Mouse (Mus musculus) erythroblast, adult 5-6 weeks (primary cell): ENCODE data around the gene Olfr736. TPM values are rescaled to one million over a fixed set of nuclear protein-coding genes. Genes with fewer than 3 reads are reported as not detected.

Experiments
- ATAC-seq: replicated peaks from 2 replicates; pipeline ENCODE4 v1.8.0; 2016; ENCODE audit warnings: moderate number of reproducible peaks, mild to moderate bottlenecking, moderate TSS enrichment, inconsistent platforms; ENCODE audit not compliant: poor library complexity, low FRiP score, severe bottlenecking
- total RNA-seq, 2 experiments: library from RNA; stranded (forward) in 1 of 2; stranded (reverse) in 1 of 2; fragments of 150-400 nt in 1 of 2; fragments of 200-764, 138-1000 nt in 1 of 2; gene quantifications; 2 replicates each; pipeline versions ENCODE4 v1.2.3 to v1.2.4; 2015 to 2017; ENCODE audit warnings: low replicate concordance in 2 of 2

Gene Olfr736
- total RNA-seq (2015; ENCODE audit: low replicate concordance) = not detected in 2 replicates
- not detected in 2 replicates for total RNA-seq (2017; ENCODE audit: low replicate concordance)

GRCm38 (mm10) chr14:50380863-50381262, at the start of gene Olfr736:
Gene Olfr736, plus strand, starts transcription at chr14:50381163.
- no peak for ATAC-seq

- no peak for ATAC-seq
Measured at GRCm38 (mm10) chr14:50348796-50349195, 32.2 kb upstream of the Olfr736 start, which contains the start of gene Olfr735. Gene Olfr735, minus strand, starts transcription at chr14:50348872.

- no peak for ATAC-seq
Measured at GRCm38 (mm10) chr14:50352438-50352837, 28.5 kb upstream of the Olfr736 start.

DNA sequence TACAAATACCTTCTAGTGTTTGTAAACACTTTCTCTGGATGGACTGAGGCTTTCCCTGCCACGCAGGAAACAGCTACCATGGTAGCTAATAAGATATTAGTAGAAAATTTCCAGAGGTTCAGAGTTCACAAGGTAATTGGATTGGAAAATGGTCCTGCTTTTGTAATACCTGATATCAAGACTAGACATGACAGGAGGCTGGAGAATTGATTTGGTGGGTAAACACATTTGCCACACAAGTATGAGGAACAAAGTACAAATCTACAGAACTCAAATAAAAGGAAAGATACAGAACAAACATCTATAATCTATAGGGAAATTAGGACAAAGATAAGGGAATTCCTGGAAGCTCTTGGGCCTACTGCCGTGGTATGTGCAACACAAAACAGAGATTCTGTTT, 24.2 kb upstream of the Olfr736 start:
- ATAC-seq = no peak

GRCm38 (mm10) chr14:50357593-50357992, 23.4 kb upstream of the Olfr736 start, which contains the start of gene Tlr11:
Gene Tlr11, plus strand, starts transcription at chr14:50357914.
- ATAC-seq = no peak

DNA sequence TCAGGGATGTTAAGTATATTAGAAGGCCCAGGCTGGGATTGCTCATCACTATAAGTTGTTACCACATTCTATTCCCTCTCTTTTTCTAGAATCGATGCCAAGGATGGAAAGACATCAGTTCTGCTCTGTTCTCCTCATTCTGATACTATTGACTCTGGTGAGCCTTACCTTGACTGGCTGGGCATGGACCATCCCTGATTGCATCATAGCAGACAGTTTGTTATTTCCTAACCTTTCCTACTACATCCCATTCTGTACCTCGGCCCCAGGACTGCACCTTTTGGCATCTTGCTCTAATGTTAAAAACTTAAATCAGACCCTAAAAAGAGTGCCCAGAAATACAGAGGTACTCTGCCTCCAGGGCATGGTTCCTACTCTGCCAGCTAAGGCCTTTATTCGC, 20.5 kb upstream of the Olfr736 start:
- ATAC-seq = no peak

DNA sequence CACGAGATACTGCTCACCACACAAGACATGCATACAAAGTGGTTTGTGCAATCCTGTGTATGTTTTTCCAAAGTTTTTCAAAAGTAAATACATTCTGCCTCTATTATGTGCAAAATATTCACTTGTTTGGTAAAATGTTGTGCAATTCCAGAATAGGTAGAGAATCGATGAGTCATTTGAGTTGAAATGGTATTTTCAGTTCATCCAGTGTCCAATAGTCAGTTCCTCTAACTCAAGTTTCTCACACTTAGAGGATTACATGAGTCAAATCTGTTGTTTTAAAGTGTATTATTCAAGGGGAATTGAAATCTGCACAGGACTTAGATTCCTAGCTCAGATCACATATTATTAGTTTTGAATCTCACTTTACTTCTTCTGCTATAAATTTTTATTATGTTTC, 17.4 kb upstream of the Olfr736 start:
- ATAC-seq = no peak

- ATAC-seq = no peak
Measured at GRCm38 (mm10) chr14:50407268-50407667, 26.3 kb downstream of the Olfr736 start, which contains the start of gene Olfr738. Gene Olfr738, plus strand, starts transcription at chr14:50407568.

DNA sequence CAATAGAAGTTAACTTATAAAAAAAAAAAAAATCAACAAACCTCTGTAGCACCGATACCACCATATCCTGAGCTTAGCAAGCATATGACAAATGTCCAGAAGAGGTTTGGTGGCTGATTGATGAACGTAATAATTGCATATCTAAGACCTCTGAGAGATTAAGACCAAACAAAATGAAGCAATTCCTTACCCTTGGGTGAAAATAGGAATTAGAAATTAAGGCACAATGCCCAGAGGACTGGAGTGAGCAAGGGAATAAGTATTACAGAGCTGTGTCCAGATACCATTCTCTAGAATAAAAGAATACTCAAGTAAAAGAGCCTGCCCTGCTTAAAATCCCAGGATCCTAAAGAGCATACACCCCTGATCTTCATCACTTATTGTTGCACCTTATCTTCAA, 37.4 kb downstream of the Olfr736 start, which contains the start of gene Olfr739:
TSS of gene Olfr739 (plus strand) at position 301 of the 400 bp plus-strand sequence.
- ATAC-seq = no peak

Other genes starting within 250 kb of the Olfr736 start
- gene Olfr728, start 238.5 kb upstream of the Olfr736 start, total RNA-seq (2015; ENCODE audit: low replicate concordance) = not detected in 2 replicates
- gene Olfr728, start 238.5 kb upstream of the Olfr736 start, total RNA-seq (2017; ENCODE audit: low replicate concordance) = 0.28 TPM in 1 of 2 replicates, not detected in the other
- gene Olfr729, start 228.3 kb upstream of the Olfr736 start, total RNA-seq (2015; ENCODE audit: low replicate concordance) = not detected in 2 replicates
- gene Olfr729, start 228.3 kb upstream of the Olfr736 start, total RNA-seq (2017; ENCODE audit: low replicate concordance) = 0.43 TPM in 1 of 2 replicates, not detected in the other
- gene Olfr730, start 193.0 kb upstream of the Olfr736 start, total RNA-seq (2015; ENCODE audit: low replicate concordance) = not detected in 2 replicates
- not detected in 2 replicates for gene Olfr730, start 193.0 kb upstream of the Olfr736 start, total RNA-seq (2017; ENCODE audit: low replicate concordance)
- gene Olfr731, start 139.3 kb upstream of the Olfr736 start, total RNA-seq (2015; ENCODE audit: low replicate concordance) = not detected in 2 replicates
- gene Olfr731, start 139.3 kb upstream of the Olfr736 start, total RNA-seq (2017; ENCODE audit: low replicate concordance) = not detected in 2 replicates
- gene Olfr732, start 97.0 kb upstream of the Olfr736 start, total RNA-seq (2015; ENCODE audit: low replicate concordance) = not detected in 2 replicates
- gene Olfr732, start 97.0 kb upstream of the Olfr736 start, total RNA-seq (2017; ENCODE audit: low replicate concordance) = not detected in 2 replicates
- not detected in 2 replicates for gene Olfr733, start 79.6 kb upstream of the Olfr736 start, total RNA-seq (2015; ENCODE audit: low replicate concordance)
- gene Olfr733, start 79.6 kb upstream of the Olfr736 start, total RNA-seq (2017; ENCODE audit: low replicate concordance) = not detected in 2 replicates
- gene Olfr734, start 54.4 kb upstream of the Olfr736 start, total RNA-seq (2015; ENCODE audit: low replicate concordance) = not detected in 2 replicates
- gene Olfr734, start 54.4 kb upstream of the Olfr736 start, total RNA-seq (2017; ENCODE audit: low replicate concordance) = not detected in 2 replicates
- gene Olfr735, start 32.3 kb upstream of the Olfr736 start, total RNA-seq (2015; ENCODE audit: low replicate concordance) = not detected in 2 replicates
- gene Olfr735, start 32.3 kb upstream of the Olfr736 start, total RNA-seq (2017; ENCODE audit: low replicate concordance) = not detected in 2 replicates
- 0.42 TPM in 1 of 2 replicates, not detected in the other for gene Tlr11, start 23.2 kb upstream of the Olfr736 start, total RNA-seq (2015; ENCODE audit: low replicate concordance)
- not detected in 2 replicates for gene Tlr11, start 23.2 kb upstream of the Olfr736 start, total RNA-seq (2017; ENCODE audit: low replicate concordance)
- gene Olfr738, start 26.4 kb downstream of the Olfr736 start, total RNA-seq (2015; ENCODE audit: low replicate concordance) = not detected in 2 replicates
- not detected in 2 replicates for gene Olfr738, start 26.4 kb downstream of the Olfr736 start, total RNA-seq (2017; ENCODE audit: low replicate concordance)
- gene Olfr739, start 37.5 kb downstream of the Olfr736 start, total RNA-seq (2015; ENCODE audit: low replicate concordance) = not detected in 2 replicates
- gene Olfr739, start 37.5 kb downstream of the Olfr736 start, total RNA-seq (2017; ENCODE audit: low replicate concordance) = not detected in 2 replicates
- gene Olfr740, start 64.4 kb downstream of the Olfr736 start, total RNA-seq (2015; ENCODE audit: low replicate concordance) = 0.38 TPM in 1 of 2 replicates, not detected in the other
- not detected in 2 replicates for gene Olfr740, start 64.4 kb downstream of the Olfr736 start, total RNA-seq (2017; ENCODE audit: low replicate concordance)
- not detected in 2 replicates for gene Olfr741, start 91.6 kb downstream of the Olfr736 start, total RNA-seq (2015; ENCODE audit: low replicate concordance)
- 0.56 TPM in 1 of 2 replicates, not detected in the other for gene Olfr741, start 91.6 kb downstream of the Olfr736 start, total RNA-seq (2017; ENCODE audit: low replicate concordance)
- not detected in 2 replicates for gene Olfr742, start 122.4 kb downstream of the Olfr736 start, total RNA-seq (2015; ENCODE audit: low replicate concordance)
- gene Olfr742, start 122.4 kb downstream of the Olfr736 start, total RNA-seq (2017; ENCODE audit: low replicate concordance) = not detected in 2 replicates
- not detected in 2 replicates for gene Olfr743, start 140.7 kb downstream of the Olfr736 start, total RNA-seq (2015; ENCODE audit: low replicate concordance)
- gene Olfr743, start 140.7 kb downstream of the Olfr736 start, total RNA-seq (2017; ENCODE audit: low replicate concordance) = not detected in 2 replicates
- not detected in 2 replicates for gene Olfr744, start 233.7 kb downstream of the Olfr736 start, total RNA-seq (2015; ENCODE audit: low replicate concordance)
- not detected in 2 replicates for gene Olfr744, start 233.7 kb downstream of the Olfr736 start, total RNA-seq (2017; ENCODE audit: low replicate concordance)